Mouse (Mus musculus) E14TG2a.4 (cell line): ENCODE results near the gene Mthfsd.

Experiments
- CTCF ChIP-seq: conservative IDR thresholded peaks from 2 replicates; pipeline ENCODE4 v1.5.1; 2014; ENCODE audit warnings: low read length
- NANOG ChIP-seq: IDR thresholded peaks from 2 replicates; pipeline ENCODE4 v1.6.1; 2014; ENCODE audit warnings: borderline replicate concordance, low read length, mixed read lengths

DNA sequence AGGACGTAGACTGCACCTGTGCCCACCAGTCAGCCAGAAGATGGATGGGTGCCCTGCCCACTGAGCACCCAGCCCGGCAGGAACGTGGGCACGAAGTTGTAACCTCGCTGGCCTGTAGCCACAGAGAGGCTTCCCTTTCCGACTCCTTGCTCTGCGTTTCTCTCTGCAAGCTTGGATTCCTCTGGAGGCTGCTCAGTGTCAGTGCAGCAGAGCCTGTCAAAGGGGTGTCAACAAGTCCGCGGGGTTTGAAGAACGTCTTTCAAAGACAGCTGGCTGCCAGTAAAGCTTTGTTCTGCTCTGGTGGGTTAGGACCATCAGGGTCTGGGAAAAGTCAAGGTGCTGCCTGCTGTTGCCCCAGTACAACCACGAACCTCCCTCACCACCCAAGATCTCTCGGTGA lies 36.7 kb downstream of the Mthfsd start:
- TF ChIP-seq CTCF (no peak), NANOG (no peak)
